8 mouse cellular contexts compared by ENCODE assay signal in the genomic region with DNA sequence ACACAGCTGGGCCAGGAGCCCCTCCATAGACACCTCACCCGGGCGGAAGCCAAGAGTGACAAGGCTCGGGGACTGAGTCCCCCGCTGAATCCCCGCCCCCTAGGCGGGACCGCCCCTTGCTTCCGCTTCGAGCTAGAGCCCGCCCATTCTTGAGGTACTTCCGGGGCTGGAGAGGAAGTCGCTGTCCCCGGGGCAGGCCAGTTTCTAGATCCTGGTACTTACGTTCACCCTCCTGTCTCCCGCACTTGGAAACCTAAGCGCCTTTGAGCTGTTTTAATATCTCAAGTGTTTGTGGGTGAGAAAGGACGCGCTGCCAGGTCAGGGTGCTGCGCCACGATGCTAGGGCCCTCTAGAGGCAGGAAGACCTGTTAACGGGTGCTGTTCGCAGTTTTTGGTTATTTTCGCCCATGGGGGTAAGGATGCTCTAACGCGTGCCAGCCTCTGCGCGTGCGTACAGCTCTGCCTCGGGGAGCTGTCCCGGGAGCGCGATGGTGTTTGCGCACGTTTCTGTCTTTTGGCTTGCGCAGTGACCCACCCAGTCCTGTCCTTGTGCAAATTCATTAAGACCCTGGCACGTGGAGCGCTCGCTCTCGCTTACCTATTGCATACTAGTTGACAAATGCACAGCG. TPM values are rescaled to one million over a fixed set of nuclear protein-coding genes. Genes with fewer than 3 reads are reported as not detected.
A peak's percentile ranks its signal among the peaks of the same experiment; 100 is the strongest.
DNase-seq lines count a peak whose midpoint lies in the region; ATAC-seq and TF ChIP-seq lines count a peak whose summit lies in the region.

Gene Abcc10 (minus strand): TSS at position 447 of the 629 bp plus-strand sequence.

- peak within 1 kb of the TSS; percentile 66; the same call in 1 of the 2 replicates for H3K27ac ChIP-seq in ES-E14 (ENCODE audit: insufficient read depth, low read depth, low read length, poor library complexity, severe bottlenecking)
- H3K27ac ChIP-seq in forebrain, embryonic 15.5 days (replicated peaks), result peak within 1 kb of the TSS; percentile 98

- H3K36me3 ChIP-seq in ES-E14 (ENCODE audit: control insufficient read depth, insufficient read depth, low read length, poor library complexity, severe bottlenecking), result peaks cover 9% of the 10 kb centered on the region; the same call in 1 of the 2 replicates
- 0 out of 2 replicates have a peak, but pooled peaks cover 2% of the 10 kb centered on the region for H3K36me3 ChIP-seq in forebrain, embryonic 15.5 days

- peak; percentile 99 for ATAC-seq in forebrain, embryonic 15.5 days (replicated peaks)
- peak; percentile 95 for ATAC-seq in neutrophil, adult 5-6 weeks (ENCODE audit: extremely low read depth, insufficient number of reproducible peaks, low FRiP score, poor library complexity, severe bottlenecking)

- peak within 1 kb of the TSS; percentile 81 for H3K4me3 ChIP-seq in ES-E14 (ENCODE audit: insufficient read depth in 1 of 2, low read depth in 1 of 2, low read length in 2 of 2, poor library complexity in 1 of 2, severe bottlenecking in 1 of 2)
- peak within 1 kb of the TSS; percentile 84 for H3K4me3 ChIP-seq in forebrain, embryonic 15.5 days
- H3K4me3 ChIP-seq in lung, adult 2 months (replicated peaks; ENCODE audit: extremely low read depth, low read depth, low read length), result peak within 1 kb of the TSS; percentile 82

- H3K4me1 ChIP-seq in ES-E14 (ENCODE audit: control insufficient read depth in 2 of 2, insufficient read depth in 2 of 2, low read length in 2 of 2, poor library complexity in 1 of 2), result peaks cover 0 to 2% of the 10 kb centered on the region in 2 experiments; a peak in 1 of 4 replicates
- H3K4me1 ChIP-seq in forebrain, embryonic 15.5 days, result peaks cover 16% of the 10 kb centered on the region
- peaks cover 5% of the 10 kb centered on the region; the same call in 1 of the 2 replicates for H3K4me1 ChIP-seq in lung, adult 2 months (ENCODE audit: control insufficient read depth, insufficient read depth, low read length)

- in situ Hi-C loops in ES-E14 (cut with MboI; ENCODE audit: low sequenced_read_pairs in 2 of 2, unreplicated experiment in 2 of 2), result no loop called here

- peak; percentile 25; the same call in 1 of the 2 replicates for TF ChIP-seq CTCF in lung, adult 2 months (IDR thresholded peaks at IDR 0.05; ENCODE audit: insufficient read depth, low read length)

- H3K9ac ChIP-seq in ES-E14 (ENCODE audit: insufficient read depth, low read depth, low read length, poor library complexity, severe bottlenecking), result peak within 1 kb of the TSS; percentile 85
- H3K9ac ChIP-seq in forebrain, embryonic 15.5 days (replicated peaks), result peak within 1 kb of the TSS; percentile 89

- WGBS in forebrain, embryonic 15.5 days, result under 1% methylated on average over 40 of the region's 40 CpGs
- WGBS in lung, adult 2 months, result under 1% methylated on average over 40 of the region's 40 CpGs

- intact Hi-C loops in heart, postnatal 25 days (cut with DNase I), result loop anchor here (5.0 kb wide), 1 partner anchor 59 kb away; no protein-coding TSS in a partner anchor

- H3K27me3 ChIP-seq in forebrain, embryonic 15.5 days, result no peaks in the 10 kb centered on the region

- peak within 1 kb of the TSS; percentile 85 for H3K4me2 ChIP-seq in forebrain, embryonic 15.5 days (replicated peaks)

- peak; percentile 87; the same call in 1 of the 2 replicates for TF ChIP-seq POLR2A in lung, adult 2 months (IDR thresholded peaks at IDR 0.05; ENCODE audit: borderline replicate concordance, extremely low read depth, low read depth, low read length)

- peak; percentile 92 for DNase-seq in ES-E14 (ENCODE audit: low read depth, low spot score)
- peak; percentile 97 for DNase-seq in cerebellum, adult 11-12 months
- DNase-seq in heart, postnatal 25 days (ENCODE audit: low spot score), result peak; percentile 95
- peak; percentile 94 to 96 for DNase-seq in layer of hippocampus, adult 18-20 months (ENCODE audit: low spot score in 2 of 2)
- DNase-seq in lung, adult 2 months, result peak; percentile 98
- peak; percentile 97 to 98 for DNase-seq in thymus, adult 18-20 months

- no peaks in the 10 kb centered on the region for H3K9me3 ChIP-seq in ES-E14 (ENCODE audit: control insufficient read depth, insufficient read depth, low read depth, low read length)
- H3K9me3 ChIP-seq in forebrain, embryonic 15.5 days, result no peaks in the 10 kb centered on the region

TF ChIP-seq in ES-E14, 5 proteins besides CTCF, POLR2A, EP300 and RAD21:
- TF ChIP-seq ZC3H11A (IDR thresholded peaks at IDR 0.05; ENCODE audit: borderline replicate concordance, low read depth, low read length) (no peak), HCFC1 (IDR thresholded peaks at IDR 0.05; ENCODE audit: borderline replicate concordance, insufficient read depth, low read length) (peak; percentile 53; the same call in 1 of the 2 replicates)

RNA-seq across cellular contexts. Expression of gene Abcc10, which starts in this region (rescaled TPM):
- 17.2 and 25.6 TPM in 2 replicates for total RNA-seq in ES-E14 (2012; rRNA removed)
- 6.6 and 8.1 TPM in 2 replicates for polyA plus RNA-seq in forebrain, embryonic 15.5 days (2015; fragmentation: Nextera tagmentation; extraction: Ambion mirVana)
- total RNA-seq in heart, postnatal 25 days (2021), result 1 to 10 TPM; 4.2 to 4.6 TPM
- 1 to 10 TPM; 7.7 to 8.6 TPM for total RNA-seq in layer of hippocampus, adult 18-20 months (2021)
- 13.1 and 15.1 TPM in 2 replicates for polyA plus RNA-seq in lung, adult 2 months (2012; rRNA removed)
- total RNA-seq in neutrophil, adult 5-6 weeks (2017), result 3.1 and 3.4 TPM in 2 replicates

Comparison
In these comparisons a context has a peak if more than half of its experiments do, and no peak if none do; other contexts are left out.
1. Peak in every context shown above with its lines: DNase-seq, ATAC-seq, H3K4me3 ChIP-seq and H3K27ac ChIP-seq.